Mouse (Mus musculus): ENCODE measurements around the gene Olfr311.
A peak's percentile ranks its signal among the peaks of the same experiment; 100 is the strongest.
"Not testable (repeated sequence)": the region's sequence is repeated elsewhere in the genome, so short reads cannot be mapped to it uniquely, and the experiment has no call there.

The Olfr311 gene

DNA sequence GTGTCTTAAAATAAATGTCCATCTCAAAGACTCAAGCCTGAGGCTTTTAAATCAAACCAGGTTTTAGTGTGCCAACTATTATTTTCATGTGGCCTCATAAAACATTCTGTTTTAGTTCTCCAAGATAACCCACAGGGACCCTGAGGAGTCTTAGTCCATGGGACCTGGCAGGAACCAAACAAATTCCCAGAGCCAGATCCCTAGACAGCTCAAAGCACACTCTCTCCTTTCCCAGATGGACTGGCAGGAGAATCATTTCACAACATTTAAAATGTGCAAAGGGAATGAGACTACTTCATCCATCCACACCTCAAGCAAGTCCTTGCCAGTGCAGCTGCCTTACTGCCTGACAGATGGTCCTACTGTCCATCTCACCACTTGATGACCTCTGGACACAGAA, at the start of gene Olfr311:
Gene Olfr311 (plus strand): TSS at position 301 of the 400 bp plus-strand sequence.
- not testable (repeated sequence) for DNase-seq (ENCODE audit: extremely low spot score)

DNA sequence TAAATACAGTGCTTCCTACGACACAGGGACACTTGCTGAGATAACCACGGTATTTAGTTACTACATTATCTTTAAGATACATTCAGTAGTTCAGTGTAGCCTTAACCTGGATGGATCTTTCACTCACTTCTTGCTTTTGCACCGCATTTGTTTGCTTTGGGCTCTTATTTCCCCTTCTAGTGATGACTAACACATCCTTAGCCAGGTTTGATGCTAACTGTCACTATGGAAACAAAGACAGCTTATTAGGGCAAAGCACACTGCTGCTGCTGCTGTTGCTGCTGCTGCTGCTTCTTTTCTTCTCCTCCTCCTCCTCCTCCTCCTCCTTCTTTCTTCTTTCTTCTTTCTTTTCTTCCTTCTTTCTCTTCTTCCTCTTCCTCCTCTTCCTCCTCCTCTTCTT, 49.5 kb upstream of the Olfr311 start:
- DNase-seq (ENCODE audit: extremely low spot score) = no peak

DNA sequence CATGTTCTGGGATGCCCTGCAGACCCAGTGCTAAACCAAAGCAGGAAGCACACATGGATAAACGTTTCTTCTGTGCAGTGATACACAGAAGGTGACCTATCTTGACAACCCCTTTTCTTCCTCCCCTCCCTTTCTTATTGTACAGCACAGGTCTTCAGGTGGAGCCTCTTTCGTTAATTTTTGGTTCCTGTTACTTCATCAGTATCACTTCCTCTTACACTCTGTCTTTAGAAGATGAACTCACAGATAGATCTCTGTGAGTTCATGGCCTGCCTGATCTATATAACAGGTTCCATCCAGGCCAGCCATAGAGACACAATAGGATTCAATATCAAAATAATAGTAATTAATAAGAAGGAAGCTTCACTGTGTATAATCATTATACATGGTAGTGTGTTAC, 49.0 kb upstream of the Olfr311 start:
- no peak for DNase-seq (ENCODE audit: extremely low spot score)

DNA sequence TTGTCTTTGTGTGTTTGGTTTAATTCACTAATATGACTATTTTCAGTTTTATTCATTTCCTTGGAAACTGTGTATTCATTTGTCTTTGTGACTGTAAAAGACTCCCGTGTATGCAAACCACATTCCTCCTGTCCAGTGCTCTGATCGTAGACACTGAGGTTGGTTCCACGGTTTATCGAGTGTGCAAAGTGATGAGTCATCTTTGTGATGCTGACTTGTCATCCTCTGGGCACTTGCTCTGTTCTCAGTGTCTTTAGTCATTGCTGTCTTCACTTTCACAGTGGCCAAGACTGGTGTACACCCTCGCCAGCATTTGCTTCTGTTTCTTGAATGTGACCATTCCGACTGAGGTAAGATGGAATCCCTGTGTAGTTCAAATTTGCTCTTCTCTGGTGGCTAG, 48.4 kb upstream of the Olfr311 start:
- no peak for DNase-seq (ENCODE audit: extremely low spot score)

DNA sequence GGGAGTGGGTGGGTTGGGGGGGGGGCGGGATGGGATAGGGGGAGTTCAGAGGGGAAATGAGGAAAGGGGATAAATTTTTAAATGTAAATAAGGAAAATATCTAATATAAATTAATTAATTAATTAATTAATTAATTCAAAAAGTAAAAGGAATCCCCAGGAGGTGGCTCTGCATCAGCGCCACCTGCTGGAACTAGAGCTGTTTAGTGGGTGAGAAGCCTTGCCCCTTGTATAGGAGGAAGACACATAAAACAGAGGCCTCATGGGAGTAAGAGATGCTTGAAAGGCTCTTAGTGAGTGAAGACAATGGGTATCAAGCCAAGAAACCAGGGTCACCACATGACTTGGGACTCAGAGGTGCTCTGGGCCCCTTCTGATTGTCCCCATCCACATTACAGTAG, 43.2 kb upstream of the Olfr311 start:
- no peak for DNase-seq (ENCODE audit: extremely low spot score)

DNA sequence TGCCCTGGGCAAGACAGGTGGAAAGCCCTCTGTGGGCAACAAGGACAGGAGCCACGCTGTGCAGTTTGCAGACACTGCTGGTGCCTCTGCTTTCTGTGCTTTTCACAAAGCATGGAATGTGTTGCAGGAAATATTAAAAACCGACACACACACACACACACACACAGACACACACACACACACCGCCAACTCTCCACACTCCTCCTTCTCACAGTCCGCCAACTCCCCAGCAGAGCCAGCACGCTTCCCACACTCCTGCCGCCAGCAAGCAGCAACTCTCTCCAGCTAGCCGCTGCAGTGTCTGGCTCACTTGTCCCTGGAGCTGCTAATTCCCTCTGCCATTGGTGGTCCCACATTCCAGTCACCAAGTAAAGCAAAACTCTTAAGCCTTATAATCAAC, 42.2 kb upstream of the Olfr311 start:
- no peak for DNase-seq (ENCODE audit: extremely low spot score)

DNA sequence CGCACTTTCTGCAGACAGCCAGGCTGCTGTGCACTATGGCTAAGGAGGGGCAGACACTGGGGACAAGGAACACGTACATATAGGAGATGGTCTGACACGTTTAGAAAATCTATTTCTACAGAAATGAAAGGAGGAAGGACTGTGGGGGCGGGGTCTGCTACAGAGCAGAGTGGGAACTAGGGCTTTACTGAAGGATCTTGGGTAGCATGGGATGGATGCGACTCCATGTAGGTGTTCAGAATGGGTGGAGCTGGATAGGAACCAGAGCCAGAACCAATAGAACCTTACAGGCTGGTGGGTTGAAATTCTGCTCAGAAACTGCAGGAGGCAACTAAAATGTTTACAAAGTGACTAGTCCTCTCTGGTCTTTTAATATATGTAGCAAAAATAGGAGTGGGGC, 39.3 kb upstream of the Olfr311 start:
- DNase-seq (ENCODE audit: extremely low spot score) = no peak

DNA sequence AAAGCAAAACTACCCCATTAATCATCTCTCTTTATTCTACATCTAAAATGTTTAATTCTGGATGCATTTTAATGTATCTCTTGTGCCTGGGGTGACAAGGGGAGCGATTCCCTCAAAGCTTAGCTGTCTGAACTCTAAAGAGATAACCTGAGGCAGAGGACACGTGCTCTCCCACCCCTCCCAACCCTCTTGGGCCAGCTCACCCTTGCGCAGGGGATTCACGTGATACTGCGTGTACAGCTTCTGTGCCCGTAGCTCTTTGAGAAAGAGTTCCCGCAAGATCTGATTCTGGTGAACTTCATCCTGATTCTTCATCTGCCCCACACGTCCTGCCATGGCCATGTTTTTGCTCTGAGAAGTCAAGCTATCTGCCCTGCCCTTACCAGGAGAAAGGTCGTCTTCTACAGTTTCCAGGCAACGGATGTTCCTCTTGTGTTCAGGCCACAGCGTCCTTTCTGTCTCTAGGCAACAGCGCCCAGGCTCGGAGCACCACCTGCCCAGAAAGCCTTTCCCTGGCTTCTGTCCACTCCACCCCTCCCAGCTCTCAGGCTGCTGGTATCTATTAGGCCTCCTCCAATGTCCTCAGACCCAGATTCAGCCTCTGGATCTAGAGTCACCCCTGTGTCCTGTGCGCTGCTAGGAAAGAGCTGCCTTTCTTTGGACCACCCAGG, 37.4 kb upstream of the Olfr311 start, which contains the start of gene Fam183b:
Gene Fam183b (minus strand): TSS at position 403 of the 671 bp plus-strand sequence.
- peak; percentile 45 for DNase-seq (ENCODE audit: extremely low spot score)

DNA sequence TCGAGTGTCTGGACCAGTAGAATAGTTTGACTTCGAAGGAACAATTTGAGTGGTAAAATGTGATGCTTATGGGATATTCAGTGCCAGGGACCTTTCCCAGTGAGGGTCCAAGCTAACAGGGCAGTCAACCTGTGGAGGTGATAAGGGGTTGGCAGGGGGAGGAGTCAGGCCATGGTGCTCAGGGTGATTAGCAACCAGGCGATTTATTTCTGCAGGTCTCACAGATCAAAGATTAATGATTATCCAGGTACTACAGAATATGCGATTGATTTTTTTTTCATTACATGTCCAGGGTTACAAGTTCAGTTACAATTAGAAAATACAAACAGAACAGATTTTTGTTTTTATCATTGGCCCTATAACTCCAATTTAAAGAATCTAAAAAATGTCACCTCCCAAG, 35.2 kb upstream of the Olfr311 start:
- no peak for DNase-seq (ENCODE audit: extremely low spot score)

DNA sequence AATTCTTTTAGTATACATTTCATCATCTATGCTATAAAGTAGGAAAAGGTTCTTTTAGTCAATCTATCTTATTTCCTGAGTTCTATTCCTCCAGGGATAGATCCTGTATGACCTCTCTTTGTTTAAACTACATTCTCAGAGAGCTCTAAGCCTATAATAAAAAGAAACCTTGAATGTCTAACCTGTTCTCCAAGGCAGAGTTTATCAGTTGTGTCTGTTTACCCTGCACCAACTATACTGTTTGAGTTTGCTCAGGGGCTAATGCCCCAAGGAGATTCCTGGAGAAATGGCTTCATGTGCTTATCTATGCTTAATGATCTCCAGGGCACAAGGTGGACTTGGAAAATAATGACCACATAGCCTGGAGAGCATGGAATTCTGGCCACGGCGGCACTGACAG, 34.7 kb upstream of the Olfr311 start:
- DNase-seq (ENCODE audit: extremely low spot score) = no peak

DNA sequence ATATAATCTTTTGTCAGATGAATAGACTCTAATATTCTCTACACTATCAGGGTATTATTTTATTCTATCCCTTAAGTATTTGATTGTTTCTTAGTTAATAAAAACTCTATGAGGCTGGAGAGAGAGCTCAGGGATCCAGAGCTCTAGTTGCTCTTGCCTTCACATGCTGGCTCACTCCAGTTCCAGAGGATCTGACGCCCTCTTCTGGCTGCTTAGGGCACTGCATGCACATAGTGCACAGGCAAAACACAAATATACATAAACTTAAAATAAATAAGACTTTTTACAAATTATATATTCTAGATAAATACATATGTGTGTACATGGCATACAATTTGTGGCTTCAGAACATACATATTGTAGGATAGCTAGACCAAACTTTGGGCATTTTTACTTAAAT, 27.1 kb upstream of the Olfr311 start:
- no peak for DNase-seq (ENCODE audit: extremely low spot score)

DNA sequence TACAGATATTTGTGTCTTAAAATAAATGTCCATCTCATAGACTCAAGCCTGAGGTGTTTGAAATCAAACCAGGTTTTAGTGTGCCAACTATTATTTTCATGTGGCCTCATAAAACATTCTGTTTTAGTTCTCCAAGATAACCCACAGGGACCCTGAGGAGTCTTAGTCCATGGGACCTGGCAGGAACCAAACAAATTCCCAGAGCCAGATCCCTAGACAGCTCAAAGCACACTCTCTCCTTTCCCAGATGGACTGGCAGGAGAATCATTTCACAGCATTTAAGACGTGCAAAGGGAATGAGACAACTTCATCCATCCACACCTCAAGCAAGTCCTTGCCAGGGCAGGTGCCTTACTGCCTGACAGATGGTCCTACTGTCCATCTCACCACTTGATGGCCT, 24.4 kb upstream of the Olfr311 start, which contains the start of gene Olfr313:
Gene Olfr313 (plus strand): TSS at position 301 of the 400 bp plus-strand sequence.
- not testable (repeated sequence) for DNase-seq (ENCODE audit: extremely low spot score)

DNA sequence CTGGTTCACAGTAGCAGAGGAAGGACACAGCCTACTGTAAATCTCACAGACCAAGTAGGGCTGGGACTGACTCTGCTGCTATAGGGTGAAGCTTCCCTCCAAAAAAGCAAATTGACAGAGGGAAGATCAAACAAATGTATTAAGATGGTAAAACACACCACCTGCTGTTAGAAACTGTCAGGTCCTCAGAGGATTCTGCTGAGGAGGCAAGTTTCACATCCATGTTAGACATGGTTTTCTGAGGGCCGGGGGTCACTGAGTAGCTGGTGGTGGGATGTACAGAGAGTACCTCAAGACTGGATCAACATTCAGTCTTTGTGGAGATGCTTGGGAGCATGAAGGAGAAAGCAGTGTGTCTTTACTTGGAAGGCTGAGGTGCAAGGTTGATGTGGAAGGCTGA, 23.4 kb upstream of the Olfr311 start:
- DNase-seq (ENCODE audit: extremely low spot score) = no peak

DNA sequence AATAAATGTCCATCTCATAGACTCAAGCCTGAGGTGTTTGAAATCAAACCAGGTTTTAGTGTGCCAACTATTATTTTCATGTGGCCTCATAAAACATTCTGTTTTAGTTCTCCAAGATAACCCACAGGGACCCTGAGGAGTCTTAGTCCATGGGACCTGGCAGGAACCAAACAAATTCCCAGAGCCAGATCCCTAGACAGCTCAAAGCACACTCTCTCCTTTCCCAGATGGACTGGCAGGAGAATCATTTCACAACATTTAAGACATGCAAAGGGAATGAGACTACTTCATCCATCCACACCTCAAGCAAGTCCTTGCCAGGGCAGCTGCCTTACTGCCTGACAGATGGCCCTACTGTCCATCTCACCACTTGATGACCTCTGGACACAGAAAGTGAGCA, 10.1 kb upstream of the Olfr311 start, which contains the start of gene Olfr312:
Gene Olfr312 (plus strand): TSS at position 301 of the 400 bp plus-strand sequence.
- not testable (repeated sequence) for DNase-seq (ENCODE audit: extremely low spot score)

DNA sequence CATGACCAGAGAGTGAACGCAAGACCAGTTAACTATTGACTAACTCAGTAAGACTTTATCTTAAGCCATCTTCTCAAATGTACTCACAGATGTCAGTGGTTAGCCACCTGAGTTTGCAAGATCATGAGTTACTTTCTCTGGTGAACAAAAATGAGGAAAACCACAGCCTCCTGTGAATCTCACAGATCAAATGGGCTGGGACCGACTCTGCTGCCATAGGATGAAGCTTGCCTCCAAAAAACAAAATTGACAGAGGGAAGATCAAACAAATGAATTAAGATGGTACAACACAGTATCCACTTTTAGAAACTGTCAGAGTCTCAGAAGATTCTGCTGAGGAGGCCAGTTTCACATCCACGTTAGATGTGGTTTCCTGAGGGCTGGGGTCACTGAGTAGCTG, 9.3 kb upstream of the Olfr311 start:
- no peak for DNase-seq (ENCODE audit: extremely low spot score)

DNA sequence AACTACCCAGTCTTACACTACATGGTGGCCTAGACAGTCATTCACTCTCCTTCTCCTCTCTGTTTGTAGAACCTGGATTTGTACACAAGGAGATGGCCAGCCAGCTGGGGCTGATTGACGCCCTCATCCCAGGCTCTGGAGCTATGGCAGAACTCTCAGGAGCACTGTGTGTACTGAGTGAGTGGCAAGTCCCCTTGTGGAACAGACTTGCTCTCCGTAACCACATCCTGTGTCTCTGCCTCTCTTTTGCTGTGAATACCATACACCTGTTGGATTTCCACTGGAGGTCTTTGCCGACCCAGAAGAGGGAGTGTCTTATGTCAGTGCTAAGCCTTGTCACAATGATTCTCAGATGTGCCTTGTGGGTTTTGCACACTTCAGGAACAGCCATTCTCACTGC, 6.5 kb upstream of the Olfr311 start:
- not testable (repeated sequence) for DNase-seq (ENCODE audit: extremely low spot score)

DNA sequence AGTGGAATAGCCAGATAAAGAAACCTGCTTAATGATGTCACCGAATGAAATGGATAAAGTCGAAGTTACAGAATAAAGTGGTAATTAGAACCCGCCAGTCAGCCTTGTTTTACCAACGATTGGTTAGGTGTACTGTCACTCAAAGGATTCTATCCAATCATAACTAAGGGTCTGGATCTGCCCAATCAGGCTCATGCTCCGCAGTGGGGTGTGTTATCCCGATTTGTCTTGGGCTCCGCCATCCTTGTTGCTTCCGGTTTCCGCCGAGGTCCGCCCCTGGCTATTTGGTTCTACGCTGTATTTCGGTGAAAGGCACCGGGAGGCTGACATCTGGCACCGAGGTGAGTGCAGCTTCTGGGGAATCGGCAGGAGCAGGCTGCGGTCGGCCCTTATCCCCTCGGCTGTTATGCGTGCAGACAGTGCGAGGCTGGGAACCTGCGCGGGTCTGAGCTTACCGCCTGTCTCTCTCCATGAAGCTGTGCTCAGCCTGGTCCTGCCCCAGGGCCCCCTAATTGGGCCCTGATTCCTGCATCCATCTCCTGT, 7.9 kb downstream of the Olfr311 start, which contains the start of gene Gm12258:
Gene Gm12258 (plus strand): TSS at position 240 of the 543 bp plus-strand sequence.
- DNase-seq (ENCODE audit: extremely low spot score) = peak; percentile 98

DNA sequence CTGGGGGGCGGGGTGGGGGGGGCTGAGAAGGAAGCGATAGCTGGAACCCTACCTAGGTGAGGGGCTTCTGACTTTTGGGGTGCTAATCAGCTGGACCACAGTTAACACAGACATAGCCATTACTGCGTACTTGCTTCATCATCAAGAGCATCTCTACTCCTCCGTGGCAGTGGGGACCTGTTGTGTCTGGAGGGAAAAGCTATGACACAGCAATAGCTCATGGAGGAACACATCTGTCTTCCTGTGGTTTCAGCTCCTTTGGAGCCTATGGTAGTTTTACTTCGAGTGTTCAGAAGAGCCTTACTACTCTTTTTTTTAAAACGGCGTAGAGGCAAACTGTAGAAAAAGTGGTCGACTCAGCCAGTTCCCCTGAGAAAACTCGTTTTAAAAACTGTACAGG, 8.6 kb downstream of the Olfr311 start:
- DNase-seq (ENCODE audit: extremely low spot score) = no peak

DNA sequence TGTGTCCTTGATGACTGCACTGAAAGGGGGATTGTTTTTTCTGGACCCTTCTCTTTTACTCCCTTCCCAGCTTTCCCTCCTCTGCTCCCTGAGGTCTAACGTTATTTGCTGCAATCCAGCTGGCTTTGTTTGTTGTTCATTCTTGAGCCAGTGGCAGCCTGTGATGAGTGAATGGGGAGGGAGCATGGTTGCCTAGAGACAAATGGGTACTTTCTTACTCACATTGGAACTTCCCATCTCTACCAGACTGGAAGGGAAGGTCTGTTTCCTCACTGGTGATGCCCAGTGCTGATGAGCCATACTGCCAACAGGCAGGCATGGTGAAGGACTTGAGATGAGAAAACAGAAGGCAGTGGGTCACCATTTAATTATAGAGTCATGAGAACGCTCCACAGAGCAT, 10.7 kb downstream of the Olfr311 start:
- DNase-seq (ENCODE audit: extremely low spot score) = no peak

DNA sequence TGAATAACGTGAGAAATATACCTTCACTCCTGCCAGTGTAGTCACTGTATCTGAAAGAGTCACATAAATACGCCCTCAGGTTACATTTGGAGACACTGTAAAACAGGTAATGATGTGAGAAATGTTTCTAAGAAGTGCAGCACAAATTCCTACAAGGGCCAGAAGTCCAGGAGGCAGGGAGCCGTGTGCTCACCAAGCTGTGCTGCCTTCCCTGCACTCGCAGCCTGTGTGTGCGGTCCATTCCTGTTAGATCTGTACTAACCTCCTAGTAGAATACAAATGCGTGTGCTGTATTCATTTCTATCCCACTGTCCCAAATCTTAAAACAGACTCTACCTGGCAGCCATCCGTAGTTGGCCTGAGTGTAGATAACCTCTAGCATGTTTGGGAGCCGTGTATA, 21.7 kb downstream of the Olfr311 start:
- DNase-seq (ENCODE audit: extremely low spot score) = no peak

DNA sequence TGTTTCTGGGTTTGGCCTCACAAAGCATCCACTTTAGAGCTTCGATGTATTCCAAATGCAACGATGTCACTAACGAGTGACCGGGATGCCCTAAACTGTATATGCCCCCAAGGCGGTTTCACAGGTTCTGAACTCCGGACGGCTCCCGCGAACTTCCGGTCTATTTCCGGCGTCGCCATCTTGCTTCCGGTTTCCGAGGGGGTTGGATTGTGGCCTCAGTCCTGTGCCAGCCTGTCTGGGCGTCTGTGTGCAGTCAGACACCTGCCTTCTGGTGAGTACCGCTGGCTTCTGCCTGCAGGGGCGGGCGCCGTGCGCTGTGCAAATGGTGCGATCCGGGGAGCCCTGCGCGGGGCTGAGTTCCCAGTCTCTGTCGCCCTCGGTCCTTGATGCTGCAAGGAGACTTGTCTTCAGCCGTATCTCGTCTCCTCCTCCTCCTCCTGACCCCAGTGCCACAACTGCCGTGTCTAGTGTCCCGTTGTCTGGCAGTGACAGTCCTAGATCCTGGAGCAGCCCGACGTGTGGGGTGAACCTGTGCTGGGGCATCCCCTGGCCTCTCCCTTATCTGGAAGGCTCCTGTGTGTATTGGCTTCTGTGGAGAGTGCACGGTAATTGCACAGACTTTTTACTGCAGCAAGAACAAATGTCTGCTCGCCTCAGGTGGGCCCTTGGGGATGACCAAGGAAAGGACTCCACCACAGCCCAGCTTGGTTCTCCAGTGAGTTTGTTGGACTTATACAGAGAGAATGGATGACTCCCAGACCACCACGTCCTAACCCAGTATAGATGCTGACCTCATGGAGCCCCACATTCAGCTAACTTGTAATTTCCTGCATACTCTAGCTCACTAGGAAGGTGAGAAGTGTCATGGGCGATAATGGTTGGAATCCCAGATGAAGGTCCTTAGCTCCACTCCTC, 28.2 kb downstream of the Olfr311 start, which contains the start of gene 2810021J22Rik:
Gene 2810021J22Rik (plus strand): TSS at position 178 of the 915 bp plus-strand sequence.
- peak; percentile 86 for DNase-seq (ENCODE audit: extremely low spot score)

DNA sequence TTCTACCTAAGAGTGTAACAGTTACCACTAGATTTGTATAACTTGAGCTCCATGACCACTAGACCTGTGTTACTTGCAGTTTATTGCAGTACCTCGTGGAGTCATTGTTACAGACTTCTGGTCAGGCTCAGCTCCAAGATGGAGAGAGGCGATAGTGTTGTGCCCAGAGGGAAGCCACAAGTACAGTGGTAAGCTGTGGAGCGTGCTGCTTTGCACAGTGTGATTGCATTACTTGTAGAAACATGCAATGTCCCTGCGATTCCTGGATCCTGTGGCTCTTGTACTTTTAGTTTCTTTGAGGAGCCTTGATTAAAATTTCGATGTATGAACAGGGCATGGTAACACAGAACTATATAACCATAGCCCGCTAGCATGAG, 28.9 kb downstream of the Olfr311 start:
- no peak for DNase-seq (ENCODE audit: extremely low spot score)
